Mouse (Mus musculus) layer of hippocampus, adult 18-20 months (tissue): Measurements from ENCODE around the gene Usp29. TPM values are rescaled to one million over a fixed set of nuclear protein-coding genes. Genes with fewer than 3 reads are reported as not detected.
"Not testable (repeated sequence)": the region's sequence is repeated elsewhere in the genome, so short reads cannot be mapped to it uniquely, and the experiment has no call there.

ENCODE experiments used
- DNase-seq, 2 experiments: peaks; one replicate each; pipeline ENCODE4 v3.0.0; 2022; ENCODE audit warnings: low spot score in 2 of 2
- total RNA-seq, 2 experiments: library from RNA; stranded (reverse); gene quantifications; 2 replicates each; pipeline ENCODE4 v1.2.3; 2021

Usp29 gene
- total RNA-seq, 2 experiments from 2014 or later, result 27.4 to 31.6 TPM

- DNase-seq, result no peak
Measured at GRCm38 (mm10) chr7:6760170-6760569, 29.8 kb downstream of the Usp29 start.

GRCm38 (mm10) chr7:6765240-6765639, 34.9 kb downstream of the Usp29 start:
- DNase-seq, result peak in 1 of 2 experiments; percentile 24

- no peak for DNase-seq
Measured at GRCm38 (mm10) chr7:6770286-6770685, 39.9 kb downstream of the Usp29 start.

- DNase-seq, result not testable (repeated sequence)
Measured at GRCm38 (mm10) chr7:6773865-6774413, 43.6 kb downstream of the Usp29 start.

- DNase-seq, result peak; percentile 74 to 87
Measured at GRCm38 (mm10) chr7:6776314-6777059, 46.1 kb downstream of the Usp29 start.

- DNase-seq, result no peak
Measured at GRCm38 (mm10) chr7:6777107-6777506, 46.7 kb downstream of the Usp29 start.

- no peak for DNase-seq
Measured at GRCm38 (mm10) chr7:6777689-6778088, 47.3 kb downstream of the Usp29 start.

- DNase-seq, result no peak
Measured at GRCm38 (mm10) chr7:6779172-6779571, 48.8 kb downstream of the Usp29 start.

GRCm38 (mm10) chr7:6781541-6781940, 51.2 kb downstream of the Usp29 start:
- DNase-seq, result no peak

- DNase-seq, result no peak
Measured at GRCm38 (mm10) chr7:6784340-6785073, 54.1 kb downstream of the Usp29 start.

GRCm38 (mm10) chr7:6787000-6787399, 56.6 kb downstream of the Usp29 start:
- no peak for DNase-seq

GRCm38 (mm10) chr7:6788101-6788500, 57.7 kb downstream of the Usp29 start:
- no peak for DNase-seq

- DNase-seq, result no peak
Measured at GRCm38 (mm10) chr7:6791286-6792065, 61.1 kb downstream of the Usp29 start.

- no peak for DNase-seq
Measured at GRCm38 (mm10) chr7:6793240-6793639, 62.9 kb downstream of the Usp29 start.

- DNase-seq, result no peak
Measured at GRCm38 (mm10) chr7:6793811-6794210, 63.4 kb downstream of the Usp29 start.

- no peak for DNase-seq
Measured at GRCm38 (mm10) chr7:6797408-6797807, 67.0 kb downstream of the Usp29 start.

GRCm38 (mm10) chr7:6799105-6799805, 68.9 kb downstream of the Usp29 start:
- no peak for DNase-seq

GRCm38 (mm10) chr7:6800586-6801441, 70.4 kb downstream of the Usp29 start:
- DNase-seq, result no peak

- no peak for DNase-seq
Measured at GRCm38 (mm10) chr7:6801642-6802041, 71.3 kb downstream of the Usp29 start.

GRCm38 (mm10) chr7:6810556-6810955, 80.2 kb downstream of the Usp29 start:
- DNase-seq, result peak; percentile 50 to 71
